Mouse (Mus musculus) mouse embryonic stem cell (cell line): ENCODE results near the gene Mier1.

Source experiments
- in situ Hi-C, 2 experiments: fragments of 300-500 bp; cut with MboI; formaldehyde crosslinking; loops; 1 replicate in 1 of 2; 3 replicates in 1 of 2; pipeline ENCODE4 v1.14.3; 2019 to 2020; ENCODE audit warnings: low sequenced_read_pairs in 2 of 2, low pct_unique_long_range_greater_than_20kb in 1 of 2, mixed read lengths in 1 of 2; ENCODE audit not compliant: unreplicated experiment in 1 of 2

Mier1 gene

GRCm38 (mm10) chr4:103114184-103115111 lies at the start of gene Mier1, which contains the start of gene Wdr78:
Gene Mier1 (plus strand): TSS chr4:103114390.
Gene Wdr78 (minus strand): TSS chr4:103114555.
- in situ Hi-C loops, result no loop called here

- in situ Hi-C loops, result no loop called here
These were observed 49.8 kb upstream of the Mier1 start for GRCm38 (mm10) chr4:103064421-103064820.

- in situ Hi-C loops, result no loop called here
These were observed 49.2 kb upstream of the Mier1 start for GRCm38 (mm10) chr4:103064976-103065375.

DNA sequence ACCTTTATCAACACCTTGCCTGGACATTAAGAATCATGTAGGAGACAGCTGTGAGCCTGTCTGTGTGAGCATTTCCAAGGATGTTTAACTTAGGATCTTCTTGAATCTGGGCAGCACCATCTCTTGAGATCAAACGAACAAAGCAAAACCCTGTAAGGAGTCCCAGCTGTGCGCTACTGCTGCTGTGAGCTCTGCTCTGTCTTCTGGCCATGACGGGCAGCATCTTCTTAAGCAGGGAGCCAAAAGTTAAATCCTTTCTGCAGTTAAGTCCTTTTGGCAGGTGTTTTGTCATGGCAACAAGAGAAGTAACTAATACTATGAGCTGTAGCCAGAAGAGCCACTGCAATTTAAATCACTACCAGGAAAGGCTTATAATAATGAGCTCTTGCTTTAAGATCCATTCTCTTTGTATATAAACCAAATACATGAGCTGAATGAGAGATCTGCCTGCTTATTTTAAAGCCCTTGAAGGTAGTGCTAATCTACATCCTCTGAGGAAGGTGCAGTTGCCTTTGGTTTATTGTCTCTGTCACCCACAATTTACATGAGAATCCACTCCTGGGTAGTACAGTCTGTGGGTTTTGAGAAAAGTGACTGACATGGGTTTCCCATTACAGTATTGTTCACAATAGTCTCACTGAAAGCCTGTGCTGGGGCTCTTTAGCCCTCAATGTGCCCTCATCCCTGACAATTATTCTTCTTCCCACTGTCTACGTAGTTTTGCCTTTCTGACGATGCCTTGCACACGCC lies 46.1 kb upstream of the Mier1 start:
- in situ Hi-C loops, result no loop called here

DNA sequence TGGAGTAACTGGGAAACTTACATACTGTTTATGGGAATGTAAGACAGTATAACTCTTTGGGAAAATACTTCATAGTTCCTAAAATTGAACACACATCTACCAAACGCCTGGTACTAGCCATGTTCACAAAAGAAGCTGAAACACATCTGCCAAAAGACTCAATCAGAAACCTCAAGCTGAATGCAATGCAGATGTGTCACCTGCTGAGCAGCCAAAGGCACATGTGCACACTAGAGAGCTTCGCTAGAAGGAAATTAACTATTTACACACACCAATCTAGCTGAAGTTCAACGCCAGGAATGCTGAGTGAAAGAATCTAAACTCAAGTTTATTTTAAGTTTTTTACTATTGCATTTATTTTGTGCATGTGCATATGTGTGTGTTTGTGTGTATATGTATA lies 43.6 kb upstream of the Mier1 start:
- in situ Hi-C loops, result no loop called here

DNA sequence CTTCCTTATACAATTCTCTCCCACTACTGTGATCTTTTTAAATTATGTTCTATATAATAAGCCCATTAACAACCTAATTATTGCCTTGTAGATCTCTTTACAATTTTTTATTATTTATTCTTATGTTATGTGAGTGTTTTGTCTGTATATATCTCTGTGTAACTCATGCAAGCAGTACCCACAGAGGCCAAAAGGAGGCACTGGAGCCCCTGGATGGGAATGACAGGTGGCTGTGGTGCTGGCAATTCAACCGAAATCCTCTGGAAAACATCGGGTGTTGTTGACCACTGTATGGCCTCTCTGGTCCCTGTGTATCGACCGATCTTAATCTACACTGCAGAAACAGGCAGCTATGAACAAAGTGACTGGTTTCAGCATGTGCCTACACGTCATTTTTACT lies 29.0 kb upstream of the Mier1 start:
- in situ Hi-C loops, result no loop called here

DNA sequence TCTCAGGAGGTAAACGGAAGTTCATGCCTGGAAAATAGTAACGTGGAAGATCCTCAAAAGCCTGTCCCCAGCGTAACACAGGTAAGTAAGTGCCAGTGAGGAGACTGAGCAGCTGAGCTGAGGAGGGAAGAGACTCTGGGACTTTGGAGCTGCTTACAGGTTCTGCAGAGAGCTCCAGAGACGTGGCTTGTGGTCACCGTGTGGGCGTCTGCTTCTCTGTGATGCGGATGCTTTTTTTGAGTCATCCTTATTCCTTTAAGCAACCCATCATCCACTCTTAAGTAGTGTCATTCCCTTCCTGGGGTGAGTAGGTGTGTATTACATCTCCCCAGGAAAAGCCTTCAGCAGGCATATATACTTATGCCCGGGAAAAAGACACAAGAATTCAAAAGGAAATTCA lies 18.3 kb upstream of the Mier1 start:
- in situ Hi-C loops, result no loop called here

DNA sequence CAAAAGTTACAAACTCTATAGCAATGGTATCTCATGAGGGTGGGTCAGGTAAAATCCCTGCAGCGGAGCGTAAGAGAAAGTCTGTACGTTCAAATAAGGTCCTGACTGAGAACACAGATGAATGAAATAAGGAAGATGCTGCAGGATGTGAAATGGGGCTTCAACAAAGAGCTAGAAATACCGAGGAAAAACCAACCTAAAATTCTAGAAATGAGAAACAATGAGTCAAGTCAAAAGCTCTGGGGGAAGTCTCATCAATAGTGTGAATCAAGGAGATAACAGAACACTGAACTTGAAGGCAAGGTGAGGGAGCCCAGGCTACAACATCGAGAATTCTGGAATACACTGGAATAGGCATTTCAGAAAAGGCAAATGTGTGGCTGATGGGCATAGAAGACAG lies 15.7 kb upstream of the Mier1 start:
- in situ Hi-C loops, result no loop called here

GRCm38 (mm10) chr4:103112651-103113050 lies 1.5 kb upstream of the Mier1 start:
- in situ Hi-C loops, result no loop called here

- in situ Hi-C loops, result no loop called here
These were observed 788 bp upstream of the Mier1 start for GRCm38 (mm10) chr4:103113402-103113801.

GRCm38 (mm10) chr4:103118888-103119228 lies 4.7 kb downstream of the Mier1 start:
- in situ Hi-C loops, result no loop called here

- in situ Hi-C loops, result no loop called here
These were observed 5.2 kb downstream of the Mier1 start for GRCm38 (mm10) chr4:103119229-103120027.

- in situ Hi-C loops, result no loop called here
These were observed 5.8 kb downstream of the Mier1 start for GRCm38 (mm10) chr4:103120028-103120384.

- in situ Hi-C loops, result no loop called here
These were observed 6.2 kb downstream of the Mier1 start for GRCm38 (mm10) chr4:103120395-103120794.

GRCm38 (mm10) chr4:103120874-103121389 lies 6.7 kb downstream of the Mier1 start:
- in situ Hi-C loops, result no loop called here

- in situ Hi-C loops, result no loop called here
These were observed 8.9 kb downstream of the Mier1 start for GRCm38 (mm10) chr4:103123086-103123485.

- in situ Hi-C loops, result no loop called here
These were observed 9.4 kb downstream of the Mier1 start for GRCm38 (mm10) chr4:103123606-103124005.

- in situ Hi-C loops, result no loop called here
These were observed 12.3 kb downstream of the Mier1 start for GRCm38 (mm10) chr4:103126533-103126932.

DNA sequence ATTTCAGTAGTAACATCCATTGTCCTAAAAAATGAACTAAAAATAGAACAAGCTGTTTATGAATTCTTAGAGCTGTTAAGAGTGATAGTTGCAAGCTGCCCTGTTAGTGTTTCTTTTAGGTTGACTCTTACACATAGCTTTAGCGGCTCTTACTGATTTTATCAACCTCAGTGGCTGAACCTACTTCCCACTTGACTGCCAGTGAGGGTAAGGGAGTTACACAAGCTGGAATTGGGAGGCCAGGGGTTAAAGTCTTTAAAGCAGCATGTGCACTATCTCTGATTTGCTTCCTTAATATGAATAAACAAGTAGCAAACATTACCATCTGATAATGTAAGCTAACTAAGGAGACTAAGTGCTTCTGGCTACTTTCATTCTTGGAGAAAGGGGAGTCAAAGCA lies 22.8 kb downstream of the Mier1 start:
- in situ Hi-C loops, result no loop called here
